Mouse (Mus musculus): ENCODE measurements around the gene Cyb561a3.

GRCm38 (mm10) chr19:10603660-10604523 is 26.9 kb downstream of the Cyb561a3 start:
- no peak for TF ChIP-seq POLR2AphosphoS2 (IDR thresholded peaks at IDR 0.05; ENCODE audit: insufficient read length, low read depth)
- no peak for TF ChIP-seq POLR2A (IDR thresholded peaks at IDR 0.05; ENCODE audit: insufficient read length, low read depth)
- TF ChIP-seq MAX (IDR thresholded peaks at IDR 0.05; ENCODE audit: low read depth), result no peak
- TF ChIP-seq E2F4 (IDR thresholded peaks at IDR 0.05; ENCODE audit: insufficient read depth), result no peak

All from myocyte (in vitro differentiated cells).